Mouse (Mus musculus) liver, adult 2 months (tissue): ENCODE measurements at regions not wholly inside any gene's neighbourhood (a gene's known extent, or its start where the extent isn't known, plus 50 kb on each side); places are given as distances from the start of the nearest gene placed in this dataset.

ENCODE experiments used
- DNase-seq: peaks from one replicate; pipeline ENCODE4 v3.0.0-alpha.2; 2011; ENCODE audit warnings: low read depth, low spot score; ENCODE audit errors: extremely low read depth
- H3K27ac ChIP-seq: fragments of 200-500 bp; replicated peaks from 2 replicates; pipeline ENCODE4 v1.5.1; 2012; ENCODE audit warnings: low read depth, mild to moderate bottlenecking, control low read depth, inconsistent platforms, low read length; ENCODE audit not compliant: insufficient read depth
- H3K27me3 ChIP-seq: fragments of 200-500 bp; 2 replicates; pipeline ENCODE4 v1.6.1; 2012; ENCODE audit warnings: mild to moderate bottlenecking, moderate library complexity, low read length, inconsistent platforms; ENCODE audit not compliant: control insufficient read depth, insufficient read depth
- H3K36me3 ChIP-seq: fragments of 200-500 bp; 2 replicates; pipeline ENCODE4 v1.6.1; 2012; ENCODE audit warnings: low read length, inconsistent platforms; ENCODE audit not compliant: control insufficient read depth, insufficient read depth
- H3K4me1 ChIP-seq: fragments of 200-500 bp; 2 replicates; pipeline ENCODE4 v1.6.1; 2011; ENCODE audit warnings: low read length; ENCODE audit not compliant: control insufficient read depth, insufficient read depth
- H3K4me3 ChIP-seq: fragments of 200-500 bp; 2 replicates; pipeline ENCODE4 v1.5.1; 2011; ENCODE audit warnings: low read depth, mild to moderate bottlenecking, control low read depth, low read length, moderate library complexity; ENCODE audit not compliant: insufficient read depth
- H3K79me2 ChIP-seq: fragments of 200-500 bp; 2 replicates; pipeline ENCODE4 v1.6.1; 2012; ENCODE audit warnings: inconsistent platforms, mild to moderate bottlenecking, low read length, moderate library complexity; ENCODE audit not compliant: control insufficient read depth, insufficient read depth
- H3K9ac ChIP-seq: fragments of 200-500 bp; 2 replicates; pipeline ENCODE4 v1.6.1; 2012; ENCODE audit warnings: low read depth, mild to moderate bottlenecking, control low read depth, inconsistent platforms, low read length
- CTCF ChIP-seq: fragments of 200-500 bp; IDR thresholded peaks from 2 replicates; pipeline ENCODE4 v1.5.1; 2011; ENCODE audit warnings: low read depth, low read length, control low read depth
- POLR2A ChIP-seq: fragments of 200-500 bp; IDR thresholded peaks from 2 replicates; pipeline ENCODE4 v1.6.1; 2011; ENCODE audit warnings: low read length, control low read depth; ENCODE audit not compliant: insufficient read depth; ENCODE audit errors: extremely low read depth
- WGBS: fragments of 180-500 bp; shearing (Covaris S2); methylation state at CpG from one replicate; pipeline ENCODE4 v1.1.7; 2018; 5-methylcytosine and 5-hydroxymethylcytosine counted together

DNA sequence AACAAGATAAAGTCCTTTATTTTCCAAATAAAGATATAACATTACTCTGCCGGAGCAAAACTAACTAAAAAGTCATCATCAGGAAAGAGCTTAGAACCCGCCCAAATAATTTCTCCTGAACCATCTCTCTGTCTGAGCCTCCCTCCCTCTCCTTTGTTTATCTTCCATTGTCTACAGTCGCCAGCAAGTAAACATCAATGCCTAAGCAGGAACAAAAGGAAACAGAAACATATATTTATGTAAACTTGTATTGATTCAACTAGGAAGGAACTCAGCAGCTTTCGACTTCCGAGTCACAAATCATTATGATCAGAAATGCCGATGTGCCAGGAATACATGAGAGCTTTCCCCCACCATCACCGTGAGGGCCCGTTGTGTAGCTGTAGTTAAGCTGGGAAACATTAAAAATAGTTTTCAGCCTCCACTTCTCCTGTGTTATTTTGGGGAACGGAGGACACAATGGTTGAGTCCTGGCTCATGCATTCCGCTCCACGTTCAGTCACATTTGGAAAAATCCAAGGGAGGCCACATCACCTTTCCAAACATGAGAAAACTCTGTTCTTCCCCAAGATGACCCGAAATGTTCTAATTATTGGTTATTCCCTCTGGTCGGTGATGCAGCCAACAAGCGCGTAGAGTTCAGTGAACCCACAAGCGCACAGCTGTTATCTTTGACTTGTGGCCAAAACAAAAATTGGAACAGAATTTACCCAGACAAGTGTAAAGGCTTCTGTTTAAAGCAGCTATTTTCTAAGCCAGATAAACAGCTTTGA is 651.8 kb downstream of the Diaph3 start:
- TF ChIP-seq POLR2A = no peak
- no peak for TF ChIP-seq CTCF
- Histone ChIP-seq H3K4me3 (no peak overlapping the region), H3K9ac (no peak overlapping the region), H3K4me1 (0 out of 2 replicates have a peak, but pooled peaks cover 2% of the 10 kb centered on the region), H3K36me3 (no peaks in the 10 kb centered on the region), H3K27me3 (no peaks in the 10 kb centered on the region), H3K79me2 (no peaks in the 10 kb centered on the region), H3K27ac (no peak overlapping the region)
- DNase-seq = peak; percentile 81
- 58% methylated on average over 16 of the region's 16 CpGs for WGBS

DNA sequence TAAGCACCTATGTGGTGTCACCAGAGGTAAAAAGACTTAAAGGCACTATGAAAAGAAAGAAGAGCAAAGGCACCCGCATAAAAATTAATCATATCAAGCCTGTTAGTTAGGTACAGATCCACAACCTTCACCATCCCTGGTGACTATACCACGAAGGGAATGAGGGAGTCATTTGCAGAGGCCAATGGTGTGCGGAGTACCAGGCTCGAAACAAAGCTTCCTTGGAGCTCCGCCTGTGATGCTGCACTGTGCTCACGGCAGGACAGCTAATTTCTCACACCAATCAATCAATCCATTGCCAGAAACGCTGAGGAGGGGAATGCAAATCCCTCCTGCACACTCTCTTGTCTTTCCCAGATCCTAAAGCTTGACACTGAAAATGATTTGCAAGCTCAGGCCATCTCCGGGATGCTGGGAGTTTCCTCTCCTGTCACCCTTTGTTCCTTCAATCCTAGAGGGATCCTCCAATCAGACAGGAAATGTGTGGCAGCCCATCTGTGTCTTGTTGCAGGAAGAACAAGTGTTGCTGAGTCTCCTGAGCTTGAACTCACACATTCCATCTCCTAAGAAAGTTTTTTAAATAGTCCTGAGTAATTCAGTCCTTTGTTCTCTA is 653.6 kb downstream of the Diaph3 start:
- H3K4me1 ChIP-seq = 0 out of 2 replicates have a peak, but pooled peaks cover 2% of the 10 kb centered on the region
- H3K36me3 ChIP-seq = no peaks in the 10 kb centered on the region
- no peaks in the 10 kb centered on the region for H3K27me3 ChIP-seq
- no peaks in the 10 kb centered on the region for H3K79me2 ChIP-seq
- no peak for DNase-seq
- no peak overlapping the region for H3K27ac ChIP-seq
- no peak for TF ChIP-seq POLR2A
- no peak for TF ChIP-seq CTCF
- WGBS = 74% methylated on average over 8 of the region's 8 CpGs
- H3K9ac ChIP-seq = no peak overlapping the region
- H3K4me3 ChIP-seq = no peak overlapping the region

DNA sequence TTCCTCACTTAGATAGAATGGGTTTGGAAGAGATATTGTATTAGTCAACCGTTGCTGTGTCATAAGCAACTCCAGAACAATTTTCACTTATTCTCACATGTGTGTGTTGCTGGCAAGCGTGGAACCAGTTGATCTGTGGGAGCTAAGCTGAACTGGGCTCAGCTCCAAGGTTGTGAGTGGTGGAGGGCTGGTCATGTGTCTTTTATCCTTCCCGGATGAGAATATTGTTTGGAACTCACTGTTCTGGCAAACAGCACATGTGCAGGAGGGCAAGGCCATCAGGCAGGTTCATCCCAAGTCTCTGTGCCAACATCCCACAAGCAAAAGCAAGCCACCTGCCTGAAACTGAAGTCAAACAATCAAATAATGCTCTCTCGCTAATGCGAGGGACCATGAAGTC is 656.8 kb downstream of the Diaph3 start:
- Histone ChIP-seq H3K36me3 (no peaks in the 10 kb centered on the region), H3K27ac (no peak overlapping the region), H3K4me3 (no peak overlapping the region), H3K27me3 (no peaks in the 10 kb centered on the region), H3K9ac (no peak overlapping the region), H3K79me2 (no peaks in the 10 kb centered on the region), H3K4me1 (0 out of 2 replicates have a peak, but pooled peaks cover 2% of the 10 kb centered on the region)
- DNase-seq = peak; percentile 85
- 31% methylated on average over 5 of the region's 5 CpGs for WGBS
- no peak for TF ChIP-seq CTCF
- TF ChIP-seq POLR2A = no peak

DNA sequence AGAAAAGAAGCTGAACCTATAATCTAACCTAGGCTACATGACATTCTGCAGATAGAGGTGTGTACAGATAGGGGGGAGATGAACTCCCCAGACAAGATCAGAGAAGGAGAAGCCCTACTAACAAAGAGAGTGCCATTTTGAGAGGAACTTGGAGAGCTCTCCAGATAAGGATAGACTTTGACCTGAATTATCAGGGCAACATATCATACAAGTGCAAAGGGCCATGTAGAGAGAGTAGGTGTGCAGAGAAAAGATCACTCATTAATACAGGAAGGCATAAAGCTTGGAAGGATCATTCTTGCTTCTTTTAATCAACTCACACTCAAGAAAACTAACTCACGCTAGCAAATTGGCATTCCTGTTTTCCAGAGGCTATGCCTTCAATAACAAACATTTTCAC is 667.4 kb downstream of the Diaph3 start:
- no peak overlapping the region for H3K27ac ChIP-seq
- TF ChIP-seq POLR2A (no peak), CTCF (no peak)
- WGBS = 98% methylated on average over 1 of the region's 1 CpGs
- DNase-seq = peak; percentile 34
- H3K36me3 ChIP-seq = no peaks in the 10 kb centered on the region
- no peak overlapping the region for H3K4me3 ChIP-seq
- H3K4me1 ChIP-seq = no peaks in the 10 kb centered on the region; the same call in 1 of the 2 replicates
- H3K27me3 ChIP-seq = no peaks in the 10 kb centered on the region
- H3K9ac ChIP-seq = no peak overlapping the region
- no peaks in the 10 kb centered on the region for H3K79me2 ChIP-seq

DNA sequence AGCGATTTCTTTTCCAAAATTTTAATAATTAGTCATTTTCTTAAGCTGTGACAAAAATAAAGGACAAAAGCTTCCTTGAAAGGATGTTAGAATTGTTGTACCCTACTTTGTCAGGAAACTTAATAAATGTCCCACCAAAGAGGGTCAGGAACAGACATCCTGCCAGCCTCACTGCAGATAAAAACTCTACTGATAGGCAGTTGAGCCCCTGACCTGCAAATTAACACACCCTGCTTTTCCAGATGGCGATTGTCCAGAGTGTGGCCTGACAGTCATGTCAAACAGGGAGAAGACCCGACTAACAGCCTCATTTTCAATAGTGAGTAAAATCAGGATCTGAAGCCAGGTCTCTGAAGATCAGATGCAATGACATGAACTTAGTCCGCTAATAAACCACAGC is 670.6 kb downstream of the Diaph3 start:
- Histone ChIP-seq H3K4me3 (no peak overlapping the region), H3K79me2 (no peaks in the 10 kb centered on the region), H3K36me3 (no peaks in the 10 kb centered on the region), H3K27me3 (no peaks in the 10 kb centered on the region), H3K9ac (no peak overlapping the region), H3K4me1 (no peaks in the 10 kb centered on the region; the same call in 1 of the 2 replicates), H3K27ac (no peak overlapping the region)
- DNase-seq = no peak
- WGBS = 50% methylated on average over 4 of the region's 4 CpGs
- TF ChIP-seq POLR2A = no peak
- TF ChIP-seq CTCF = no peak
